Mouse (Mus musculus) ES-Bruce4 (cell line): ENCODE measurements around the gene Rusc2. TPM values are rescaled to one million over a fixed set of nuclear protein-coding genes. Genes with fewer than 3 reads are reported as not detected.

Experiments
- H3K27ac ChIP-seq: 2 replicates; pipeline ENCODE4 v1.5.1; 2012; ENCODE audit warnings: low read length, inconsistent platforms; ENCODE audit not compliant: insufficient read depth
- H3K27me3 ChIP-seq: 2 replicates; pipeline ENCODE4 v1.6.1; 2012; ENCODE audit warnings: mild to moderate bottlenecking, low read length, inconsistent platforms; ENCODE audit not compliant: control insufficient read depth, poor library complexity, insufficient read depth, severe bottlenecking
- H3K36me3 ChIP-seq: 2 replicates; pipeline ENCODE4 v1.6.1; 2012; ENCODE audit warnings: inconsistent platforms, mild to moderate bottlenecking, low read length, moderate library complexity; ENCODE audit not compliant: control insufficient read depth, poor library complexity, insufficient read depth, severe bottlenecking
- H3K4me1 ChIP-seq: one replicate; pipeline ENCODE4 v1.8.1; 2011; ENCODE audit warnings: low read length; ENCODE audit not compliant: control insufficient read depth, insufficient read depth
- H3K4me3 ChIP-seq: 2 replicates; pipeline ENCODE4 v1.5.1; 2011; ENCODE audit warnings: low read depth, mild to moderate bottlenecking, low read length
- H3K9ac ChIP-seq: 2 replicates; pipeline ENCODE4 v1.6.1; 2012; ENCODE audit warnings: low read depth, mild to moderate bottlenecking, inconsistent platforms; ENCODE audit not compliant: poor library complexity, severe bottlenecking
- H3K9me3 ChIP-seq: replicated peaks from 2 replicates; pipeline ENCODE4 v1.6.1; 2012; ENCODE audit warnings: mild to moderate bottlenecking, low read length, inconsistent platforms; ENCODE audit not compliant: control insufficient read depth, poor library complexity, insufficient read depth, severe bottlenecking
- CTCF ChIP-seq: IDR thresholded peaks from one replicate; pipeline ENCODE4 v1.8.1; 2011; ENCODE audit warnings: low read depth, low read length
- EP300 ChIP-seq: IDR thresholded peaks from 2 replicates; pipeline ENCODE4 v1.6.1; 2011; ENCODE audit warnings: low read depth, low read length; ENCODE audit not compliant: insufficient read depth
- POLR2A ChIP-seq: IDR thresholded peaks from one replicate; pipeline ENCODE4 v1.8.1; 2011; ENCODE audit warnings: low read length; ENCODE audit not compliant: insufficient read depth
- polyA plus RNA-seq: library from polyadenylated mRNA; stranded (reverse); fragments of >200 nt; gene quantifications from 2 replicates; pipeline ENCODE4 v1.2.4, GENCODE M21; 2011; ENCODE audit warnings: low read depth; ENCODE audit not compliant: missing spikeins, insufficient read depth, insufficient read length

The Rusc2 gene
- polyA plus RNA-seq, 1 experiment, result 27.0 TPM

DNA sequence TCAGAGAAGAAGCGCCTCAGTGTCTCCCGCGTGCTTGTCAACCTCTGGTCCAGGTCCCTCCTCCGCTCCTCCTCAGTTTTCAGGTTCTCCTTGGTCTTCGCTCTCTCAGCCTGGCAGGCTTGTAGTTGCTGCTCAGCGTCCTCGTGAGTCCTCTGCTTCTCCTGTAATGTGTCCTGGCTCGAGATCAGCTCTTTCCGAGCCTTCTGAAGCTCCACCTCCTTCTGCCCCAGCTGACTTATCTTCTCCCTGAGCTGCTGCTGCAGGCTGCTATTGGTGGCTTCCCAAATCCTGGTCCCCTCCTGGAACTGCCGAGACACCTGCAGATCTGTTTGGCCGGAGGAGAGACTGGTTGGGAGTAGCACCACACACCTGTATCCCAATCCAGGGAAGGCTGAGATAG is 70.5 kb downstream of the Rusc2 start:
- no peaks in the 10 kb centered on the region for H3K36me3 ChIP-seq
- TF ChIP-seq POLR2A, result no peak
- TF ChIP-seq EP300, result no peak
- no peak for TF ChIP-seq CTCF
- no peaks in the 10 kb centered on the region for H3K27me3 ChIP-seq
- no peaks in the 10 kb centered on the region for H3K9me3 ChIP-seq
- no peaks in the 10 kb centered on the region for H3K4me1 ChIP-seq
- no peak overlapping the region for H3K27ac ChIP-seq
- H3K4me3 ChIP-seq, result no peak overlapping the region
- H3K9ac ChIP-seq, result no peak overlapping the region

DNA sequence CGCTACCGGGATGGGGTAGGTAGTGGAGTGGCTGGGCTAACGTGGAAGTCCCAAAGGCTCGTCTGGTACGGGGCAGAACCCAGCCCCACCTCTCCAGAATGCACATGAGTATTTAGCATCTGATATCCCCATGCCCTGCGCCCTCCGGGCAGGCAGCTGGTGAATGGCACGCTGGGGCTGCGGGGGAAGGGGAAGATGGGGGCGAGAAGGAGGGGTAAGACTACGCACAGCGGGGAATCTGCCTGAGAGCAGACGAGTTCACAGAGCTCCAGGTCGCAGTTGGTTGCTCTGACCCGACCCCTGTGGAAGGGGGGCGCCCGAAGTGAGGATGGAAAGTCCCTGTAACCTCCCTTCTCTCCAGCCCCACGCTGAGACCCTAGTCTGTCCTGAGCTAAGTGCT is 71.6 kb downstream of the Rusc2 start:
- H3K4me1 ChIP-seq, result no peaks in the 10 kb centered on the region
- H3K27ac ChIP-seq, result no peak overlapping the region
- no peak overlapping the region for H3K9ac ChIP-seq
- TF ChIP-seq EP300 (no peak), POLR2A (no peak), CTCF (no peak)
- no peaks in the 10 kb centered on the region for H3K27me3 ChIP-seq
- H3K4me3 ChIP-seq, result no peak overlapping the region
- no peaks in the 10 kb centered on the region for H3K36me3 ChIP-seq
- H3K9me3 ChIP-seq, result no peaks in the 10 kb centered on the region

GRCm38 (mm10) chr4:43454041-43454836 is 72.5 kb downstream of the Rusc2 start, which contains the start of gene Cd72:
TSS of gene Cd72 (minus strand) at chr4:43454628.
- no peaks in the 10 kb centered on the region for H3K36me3 ChIP-seq
- H3K9ac ChIP-seq, result no peak within 1 kb of the TSS
- H3K9me3 ChIP-seq, result no peaks in the 10 kb centered on the region
- H3K4me1 ChIP-seq, result no peaks in the 10 kb centered on the region
- no peak within 1 kb of the TSS for H3K27ac ChIP-seq
- H3K27me3 ChIP-seq, result no peaks in the 10 kb centered on the region
- TF ChIP-seq POLR2A (no peak), EP300 (no peak), CTCF (no peak)
- no peak within 1 kb of the TSS for H3K4me3 ChIP-seq

- no peaks in the 10 kb centered on the region for H3K9me3 ChIP-seq
- no peaks in the 10 kb centered on the region for H3K36me3 ChIP-seq
- no peak overlapping the region for H3K4me3 ChIP-seq
- no peak overlapping the region for H3K27ac ChIP-seq
- no peaks in the 10 kb centered on the region for H3K4me1 ChIP-seq
- TF ChIP-seq POLR2A (no peak), EP300 (no peak), CTCF (no peak)
- no peak overlapping the region for H3K9ac ChIP-seq
- H3K27me3 ChIP-seq, result no peaks in the 10 kb centered on the region
Measured at GRCm38 (mm10) chr4:43456470-43456869, 74.7 kb downstream of the Rusc2 start.

DNA sequence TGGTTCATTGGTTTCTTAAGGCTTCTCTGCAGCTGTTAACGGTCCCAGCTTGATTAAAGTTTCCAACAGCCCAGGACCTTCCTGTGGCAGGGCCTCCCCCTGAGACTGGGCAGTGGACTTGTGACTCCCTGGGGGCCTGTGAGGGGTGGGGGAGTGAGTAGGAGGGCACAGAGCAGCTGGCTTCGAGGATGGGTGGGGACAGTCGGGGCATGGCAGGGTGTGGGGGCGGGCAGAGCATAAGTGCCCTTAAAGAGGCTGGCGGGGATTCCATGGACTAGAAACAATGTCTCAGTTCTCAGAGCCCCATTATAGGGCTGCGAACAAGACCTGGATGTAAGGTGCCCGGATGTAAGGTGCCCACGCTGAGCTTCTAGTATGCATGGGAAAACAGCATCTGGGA is 75.3 kb downstream of the Rusc2 start:
- H3K27ac ChIP-seq, result no peak overlapping the region
- no peaks in the 10 kb centered on the region for H3K36me3 ChIP-seq
- H3K9ac ChIP-seq, result no peak overlapping the region
- H3K27me3 ChIP-seq, result no peaks in the 10 kb centered on the region
- H3K9me3 ChIP-seq, result no peaks in the 10 kb centered on the region
- H3K4me3 ChIP-seq, result no peak overlapping the region
- TF ChIP-seq EP300, result no peak
- no peak for TF ChIP-seq POLR2A
- no peak for TF ChIP-seq CTCF
- H3K4me1 ChIP-seq, result no peaks in the 10 kb centered on the region

GRCm38 (mm10) chr4:43463102-43463501 is 81.3 kb downstream of the Rusc2 start:
- Histone ChIP-seq H3K27ac (no peak overlapping the region), H3K4me3 (no peak overlapping the region), H3K27me3 (no peaks in the 10 kb centered on the region), H3K4me1 (no peaks in the 10 kb centered on the region), H3K9ac (no peak overlapping the region), H3K9me3 (no peaks in the 10 kb centered on the region; the same call in 1 of the 2 replicates), H3K36me3 (no peaks in the 10 kb centered on the region)
- TF ChIP-seq EP300 (no peak), CTCF (no peak), POLR2A (no peak)
